Mouse (Mus musculus): ENCODE measurements around the gene Ifrd2. TPM values are rescaled to one million over a fixed set of nuclear protein-coding genes. Genes with fewer than 3 reads are reported as not detected.
"Not testable (repeated sequence)": the region's sequence is repeated elsewhere in the genome, so short reads cannot be mapped to it uniquely, and the experiment has no call there.

Gene Ifrd2
- polyA plus RNA-seq, 1 experiment from 2014 or later = 59.7 TPM

DNA sequence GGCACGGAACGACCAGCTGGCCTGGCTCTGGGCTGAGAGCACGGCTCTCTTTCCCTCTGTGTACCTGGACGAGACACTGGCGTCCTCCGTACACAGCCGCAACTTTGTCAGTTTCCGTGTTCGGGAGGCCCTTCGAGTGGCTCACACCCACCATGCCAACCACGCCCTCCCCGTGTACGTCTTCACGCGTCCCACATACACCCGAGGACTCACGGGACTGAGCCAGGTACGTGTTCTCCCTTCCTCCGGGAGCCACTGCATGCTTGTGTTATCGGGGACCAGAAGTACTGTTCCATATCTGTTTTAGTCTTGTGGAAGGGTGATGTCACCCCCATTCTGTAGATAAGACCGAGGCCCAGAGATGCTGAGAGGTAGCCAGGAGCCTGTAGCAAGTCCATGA is 16.6 kb upstream of the Ifrd2 start:
- 94% methylated on average over 21 of the region's 21 CpGs for WGBS
- peaks cover 58% of the 10 kb centered on the region for H3K4me1 ChIP-seq

DNA sequence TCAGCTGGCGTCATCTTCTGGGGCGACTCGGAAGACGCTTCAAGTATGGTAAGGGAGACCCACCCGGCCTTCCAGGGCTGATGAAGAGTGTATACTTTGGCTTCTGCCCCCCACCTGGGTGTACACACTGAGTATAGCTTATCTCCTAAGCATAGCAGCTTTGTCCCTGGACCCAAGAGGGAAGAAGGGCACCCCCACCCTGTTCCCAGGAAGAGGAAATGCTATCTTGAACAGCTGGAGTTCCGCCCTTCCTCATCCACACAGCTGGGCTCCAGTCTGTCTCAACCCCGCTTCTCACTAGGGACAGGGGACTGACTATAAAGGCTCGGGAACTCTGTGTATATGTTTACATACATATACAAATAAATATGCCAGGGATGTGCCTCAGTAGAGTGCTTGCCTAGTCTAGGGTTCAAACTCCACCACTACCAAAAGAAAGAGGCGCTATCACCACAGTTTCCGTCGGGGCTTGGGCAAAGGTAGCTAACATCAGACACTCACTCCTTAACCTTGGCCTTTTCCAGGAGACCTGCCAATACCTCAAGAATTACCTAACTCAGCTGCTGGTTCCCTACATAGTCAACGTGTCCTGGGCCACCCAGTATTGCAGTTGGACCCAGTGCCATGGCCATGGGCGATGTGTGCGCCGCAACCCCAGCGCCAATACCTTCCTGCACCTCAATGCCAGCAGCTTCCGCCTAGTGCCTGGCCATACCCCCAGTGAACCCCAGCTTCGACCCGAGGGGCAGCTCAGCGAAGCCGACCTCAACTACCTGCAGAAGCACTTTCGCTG is 15.7 kb upstream of the Ifrd2 start:
- peak overlapping the region; percentile 79 for H3K4me3 ChIP-seq
- H3K27me3 ChIP-seq (replicated peaks; ENCODE audit: low read depth, poor library complexity, severe bottlenecking) = no peaks in the 10 kb centered on the region
- H3K27ac ChIP-seq (replicated peaks) = no peak overlapping the region
- 93% methylated on average over 22 of the region's 22 CpGs for WGBS
- H3K36me3 ChIP-seq (replicated peaks) = peaks cover 54% of the 10 kb centered on the region
- DNase-seq (ENCODE audit: low spot score) = no peak
- no peaks in the 10 kb centered on the region for H3K9me3 ChIP-seq
- H3K4me1 ChIP-seq = peaks cover 58% of the 10 kb centered on the region

More for the DNA sequence above, 16.6 kb upstream of the Ifrd2 start:
- Histone ChIP-seq H3K27ac (replicated peaks) (peak overlapping the region; percentile 95; the same call in 1 of the 2 replicates), H3K27me3 (replicated peaks; ENCODE audit: low read depth, poor library complexity, severe bottlenecking) (no peaks in the 10 kb centered on the region), H3K9me3 (no peaks in the 10 kb centered on the region), H3K36me3 (replicated peaks) (peaks cover 62% of the 10 kb centered on the region), H3K4me3 (peak overlapping the region; percentile 79)
- no peak for DNase-seq (ENCODE audit: low spot score)

DNA sequence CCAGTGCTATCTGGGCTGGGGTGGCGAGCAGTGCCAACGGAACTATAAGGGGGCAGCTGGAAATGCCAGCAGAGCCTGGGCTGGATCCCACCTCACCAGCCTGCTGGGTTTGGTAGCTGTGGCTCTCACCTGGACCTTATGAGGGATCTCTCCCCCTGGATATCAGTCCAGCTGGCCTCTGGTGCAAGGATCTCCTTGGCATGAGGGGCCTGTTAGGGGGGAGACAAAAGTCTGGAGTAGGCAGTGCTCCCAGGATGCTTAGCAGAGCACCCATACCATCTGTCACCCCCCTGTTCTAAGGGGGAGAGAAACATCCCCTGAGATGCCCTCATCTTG is 15.1 kb upstream of the Ifrd2 start:
- Histone ChIP-seq H3K4me3 (peak overlapping the region; percentile 79; the same call in 1 of the 2 replicates), H3K27me3 (replicated peaks; ENCODE audit: low read depth, poor library complexity, severe bottlenecking) (no peaks in the 10 kb centered on the region), H3K4me1 (peaks cover 58% of the 10 kb centered on the region), H3K27ac (replicated peaks) (no peak overlapping the region), H3K36me3 (replicated peaks) (peaks cover 54% of the 10 kb centered on the region), H3K9me3 (no peaks in the 10 kb centered on the region)
- DNase-seq (ENCODE audit: low spot score) = no peak
- WGBS = 92% methylated on average over 2 of the region's 2 CpGs

DNA sequence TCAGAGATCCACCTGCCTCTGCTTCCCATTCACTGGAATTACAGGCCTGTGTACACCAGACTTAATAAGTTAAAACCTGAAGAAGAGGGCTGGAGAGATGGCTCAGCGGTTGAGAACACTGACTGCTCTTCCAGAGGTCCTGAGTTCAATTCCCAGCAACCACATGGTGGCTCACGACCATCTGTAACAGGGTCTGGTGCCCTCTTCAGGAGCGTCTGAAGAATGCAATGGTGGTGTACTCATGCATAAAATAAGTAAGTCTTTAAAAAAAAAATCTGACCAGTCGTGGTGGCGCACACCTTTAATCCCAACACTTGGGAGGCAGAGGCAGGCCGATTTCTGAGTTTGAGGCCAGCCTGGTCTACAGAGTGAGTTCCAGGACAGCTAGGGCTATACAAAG is 13.7 kb upstream of the Ifrd2 start:
- not testable (repeated sequence) for H3K27ac ChIP-seq (replicated peaks); H3K9me3 ChIP-seq; H3K27me3 ChIP-seq (replicated peaks; ENCODE audit: low read depth, poor library complexity, severe bottlenecking); H3K4me3 ChIP-seq; DNase-seq (ENCODE audit: low spot score)
- Histone ChIP-seq H3K4me1 (peaks cover 61% of the 10 kb centered on the region), H3K36me3 (replicated peaks) (peaks cover 54% of the 10 kb centered on the region)
- 81% methylated on average over 6 of the region's 6 CpGs for WGBS

DNA sequence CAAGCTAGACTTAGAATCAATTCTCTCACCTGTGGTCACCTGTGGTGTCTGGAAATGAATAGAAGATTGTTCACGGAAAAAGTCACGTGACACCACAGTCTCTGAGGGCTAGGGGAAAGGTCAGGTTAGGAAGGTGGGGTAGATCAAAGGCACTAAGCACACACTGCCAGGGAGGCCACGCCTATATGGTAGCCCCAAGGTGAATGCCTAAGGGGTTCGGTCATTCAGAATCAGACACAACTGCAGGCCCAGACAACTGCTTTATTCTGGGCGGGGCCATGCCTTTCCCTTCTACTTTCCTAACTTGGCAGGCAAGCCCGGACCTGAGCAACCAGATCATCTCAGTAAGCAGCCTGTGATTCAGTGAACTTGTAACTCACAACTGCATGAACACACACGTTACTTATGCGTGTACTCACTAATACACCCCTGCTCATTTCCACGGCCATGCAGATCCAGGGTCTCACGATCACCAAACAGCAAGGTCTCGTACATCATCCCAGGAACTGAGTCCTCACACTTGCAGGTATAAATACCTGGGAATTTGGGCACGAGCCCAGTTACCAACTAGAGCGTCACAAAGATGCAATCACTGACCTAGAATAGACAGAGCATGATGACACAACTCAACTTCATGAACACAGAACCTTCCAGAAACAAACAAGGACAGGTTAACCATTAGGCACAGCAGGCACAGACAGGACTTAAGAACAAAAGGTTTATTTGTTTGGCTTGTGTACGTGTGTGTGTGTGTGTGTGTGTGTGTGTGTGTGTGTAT is 11.7 kb upstream of the Ifrd2 start:
- Histone ChIP-seq H3K27ac (replicated peaks) (peak overlapping the region; percentile 86), H3K36me3 (replicated peaks) (peaks cover 50% of the 10 kb centered on the region), H3K9me3 (no peaks in the 10 kb centered on the region), H3K4me3 (peak overlapping the region; percentile 59), H3K27me3 (replicated peaks; ENCODE audit: low read depth, poor library complexity, severe bottlenecking) (no peaks in the 10 kb centered on the region), H3K4me1 (peaks cover 70% of the 10 kb centered on the region)
- 79% methylated on average over 14 of the region's 14 CpGs for WGBS
- DNase-seq (ENCODE audit: low spot score) = peak; percentile 58

DNA sequence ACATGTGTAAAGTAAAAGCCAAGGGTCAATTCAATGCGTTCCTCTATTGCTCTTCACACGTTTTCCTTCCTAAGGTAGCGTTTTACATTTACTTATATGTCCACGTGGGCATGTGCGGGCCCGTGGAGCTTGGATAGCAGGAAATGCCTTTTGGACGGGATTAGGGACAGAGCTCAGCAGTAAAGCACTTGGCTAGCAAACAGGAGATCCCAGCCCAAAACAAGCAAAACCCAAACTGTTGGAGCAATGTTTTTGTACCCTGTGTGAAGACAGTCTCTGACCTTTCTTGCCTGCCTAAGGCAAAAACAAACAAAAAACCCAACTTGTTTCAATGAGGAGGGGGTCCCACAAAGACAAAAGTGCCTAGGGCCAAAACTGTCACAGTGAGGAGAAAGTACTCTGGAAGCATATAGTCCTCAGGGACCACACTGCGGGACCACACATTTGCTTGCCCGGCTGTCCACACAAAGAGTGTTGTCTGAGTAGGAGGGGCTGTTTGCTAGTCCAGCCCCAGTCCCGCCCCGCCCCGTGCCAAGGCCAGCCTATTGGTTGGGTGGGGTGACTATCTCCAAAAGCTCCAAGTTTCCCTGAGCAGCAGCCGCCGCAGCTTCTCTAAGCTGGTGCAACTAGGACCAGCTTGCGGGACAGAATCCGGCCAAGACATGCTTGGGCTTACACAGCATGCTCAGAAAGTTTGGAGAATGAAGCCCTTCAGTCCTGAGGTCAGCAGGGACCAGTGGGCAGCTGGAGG is 10.9 kb upstream of the Ifrd2 start, which contains the start of gene Hyal1:
Gene Hyal1, plus strand, starts transcription at position 571 of the 751 bp plus-strand sequence.
- Histone ChIP-seq H3K36me3 (replicated peaks) (peaks cover 42% of the 10 kb centered on the region), H3K4me1 (peaks cover 70% of the 10 kb centered on the region), H3K4me3 (peak within 1 kb of the TSS; percentile 59), H3K9me3 (no peaks in the 10 kb centered on the region), H3K27me3 (replicated peaks; ENCODE audit: low read depth, poor library complexity, severe bottlenecking) (no peaks in the 10 kb centered on the region), H3K27ac (replicated peaks) (peak within 1 kb of the TSS; percentile 86)
- WGBS = 22% methylated on average over 16 of the region's 16 CpGs
- peak; percentile 92 for DNase-seq (ENCODE audit: low spot score)

DNA sequence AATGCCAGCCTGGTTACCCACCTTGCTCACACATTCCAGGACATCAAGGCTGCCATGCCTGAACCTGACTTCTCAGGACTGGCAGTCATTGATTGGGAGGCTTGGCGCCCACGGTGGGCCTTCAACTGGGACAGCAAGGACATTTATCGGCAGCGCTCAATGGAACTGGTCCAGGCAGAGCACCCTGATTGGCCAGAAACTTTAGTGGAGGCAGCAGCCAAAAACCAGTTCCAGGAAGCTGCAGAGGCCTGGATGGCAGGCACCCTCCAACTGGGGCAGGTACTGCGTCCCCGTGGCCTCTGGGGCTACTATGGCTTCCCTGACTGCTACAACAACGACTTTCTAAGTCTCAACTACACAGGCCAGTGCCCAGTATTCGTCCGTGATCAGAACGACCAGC is 9.6 kb upstream of the Ifrd2 start:
- Histone ChIP-seq H3K4me3 (peak overlapping the region; percentile 59), H3K27ac (replicated peaks) (no peak overlapping the region), H3K27me3 (replicated peaks; ENCODE audit: low read depth, poor library complexity, severe bottlenecking) (no peaks in the 10 kb centered on the region), H3K9me3 (no peaks in the 10 kb centered on the region), H3K4me1 (peaks cover 75% of the 10 kb centered on the region), H3K36me3 (replicated peaks) (peaks cover 35% of the 10 kb centered on the region)
- DNase-seq (ENCODE audit: low spot score) = no peak
- WGBS = 95% methylated on average over 10 of the region's 10 CpGs

DNA sequence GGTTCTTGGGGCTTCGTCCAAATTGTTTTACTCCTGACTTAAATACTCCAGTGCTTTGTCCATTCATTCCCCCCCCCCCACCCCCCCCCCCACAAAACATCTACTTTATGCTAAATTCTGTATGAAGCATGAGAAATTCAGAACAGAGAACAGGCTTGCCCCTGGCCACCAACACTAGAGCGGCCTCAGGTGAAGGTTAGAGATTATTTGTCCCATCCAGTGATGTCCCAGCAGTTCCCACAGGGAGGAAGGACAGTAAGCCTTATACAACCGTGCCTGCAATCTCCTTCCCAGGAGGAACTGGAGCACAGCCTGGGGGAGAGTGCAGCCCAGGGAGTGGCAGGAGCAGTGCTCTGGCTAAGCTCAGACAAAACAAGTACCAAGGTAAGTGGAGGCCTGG is 8.9 kb upstream of the Ifrd2 start, which contains the start of gene Naa80:
Gene Naa80, plus strand, starts transcription at position 301 of the 400 bp plus-strand sequence.
- peaks cover 75% of the 10 kb centered on the region for H3K4me1 ChIP-seq

DNA sequence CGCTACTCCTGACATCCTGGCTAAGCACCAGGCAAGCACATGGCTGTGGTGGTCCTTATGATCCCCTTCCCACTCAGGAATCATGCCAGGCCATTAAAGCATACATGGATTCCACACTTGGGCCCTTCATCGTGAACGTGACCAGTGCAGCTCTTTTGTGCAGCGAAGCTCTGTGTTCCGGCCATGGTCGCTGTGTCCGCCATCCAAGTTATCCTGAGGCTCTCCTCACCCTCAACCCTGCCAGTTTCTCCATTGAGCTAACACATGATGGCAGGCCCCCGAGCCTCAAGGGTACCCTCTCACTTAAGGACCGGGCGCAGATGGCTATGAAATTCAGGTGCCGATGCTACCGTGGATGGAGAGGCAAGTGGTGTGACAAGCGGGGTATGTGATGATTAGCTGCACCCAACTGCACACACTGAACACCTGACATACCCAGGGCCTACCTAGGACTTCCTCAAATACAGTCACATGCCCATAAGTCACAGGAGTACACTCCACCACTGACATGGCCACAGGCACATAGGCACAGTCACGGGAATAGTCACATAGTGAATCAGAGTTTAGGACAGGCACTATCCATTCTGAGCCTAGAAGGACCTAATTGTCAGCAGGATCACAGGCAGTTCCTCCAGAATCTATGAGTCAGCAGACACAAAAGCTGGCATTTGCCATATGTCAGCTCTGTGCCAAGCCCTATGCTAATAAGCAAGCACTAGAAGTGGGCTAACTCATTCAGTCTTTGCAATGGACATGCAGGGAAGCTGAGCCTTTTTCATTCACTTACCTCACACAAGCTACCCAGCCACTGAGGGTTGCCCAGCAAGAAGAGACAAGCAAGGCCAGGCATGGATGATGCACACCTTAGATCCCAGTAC is 8.2 kb upstream of the Ifrd2 start:
- 92% methylated on average over 14 of the region's 14 CpGs for WGBS
- H3K4me1 ChIP-seq = peaks cover 75% of the 10 kb centered on the region
- H3K27me3 ChIP-seq (replicated peaks; ENCODE audit: low read depth, poor library complexity, severe bottlenecking) = no peaks in the 10 kb centered on the region
- peak overlapping the region; percentile 77; the same call in 1 of the 2 replicates for H3K4me3 ChIP-seq
- no peaks in the 10 kb centered on the region for H3K9me3 ChIP-seq
- peak overlapping the region; percentile 93; the same call in 1 of the 2 replicates for H3K27ac ChIP-seq (replicated peaks)
- H3K36me3 ChIP-seq (replicated peaks) = peaks cover 34% of the 10 kb centered on the region
- DNase-seq (ENCODE audit: low spot score) = no peak

More for the DNA sequence above, 8.9 kb upstream of the Ifrd2 start, which contains the start of gene Naa80:
- Histone ChIP-seq H3K27ac (replicated peaks) (peak within 1 kb of the TSS; percentile 93; the same call in 1 of the 2 replicates), H3K27me3 (replicated peaks; ENCODE audit: low read depth, poor library complexity, severe bottlenecking) (no peaks in the 10 kb centered on the region), H3K9me3 (no peaks in the 10 kb centered on the region), H3K36me3 (replicated peaks) (peaks cover 35% of the 10 kb centered on the region), H3K4me3 (peak within 1 kb of the TSS; percentile 77)
- no peak for DNase-seq (ENCODE audit: low spot score)
- 75% methylated on average over 3 of the region's 3 CpGs for WGBS

DNA sequence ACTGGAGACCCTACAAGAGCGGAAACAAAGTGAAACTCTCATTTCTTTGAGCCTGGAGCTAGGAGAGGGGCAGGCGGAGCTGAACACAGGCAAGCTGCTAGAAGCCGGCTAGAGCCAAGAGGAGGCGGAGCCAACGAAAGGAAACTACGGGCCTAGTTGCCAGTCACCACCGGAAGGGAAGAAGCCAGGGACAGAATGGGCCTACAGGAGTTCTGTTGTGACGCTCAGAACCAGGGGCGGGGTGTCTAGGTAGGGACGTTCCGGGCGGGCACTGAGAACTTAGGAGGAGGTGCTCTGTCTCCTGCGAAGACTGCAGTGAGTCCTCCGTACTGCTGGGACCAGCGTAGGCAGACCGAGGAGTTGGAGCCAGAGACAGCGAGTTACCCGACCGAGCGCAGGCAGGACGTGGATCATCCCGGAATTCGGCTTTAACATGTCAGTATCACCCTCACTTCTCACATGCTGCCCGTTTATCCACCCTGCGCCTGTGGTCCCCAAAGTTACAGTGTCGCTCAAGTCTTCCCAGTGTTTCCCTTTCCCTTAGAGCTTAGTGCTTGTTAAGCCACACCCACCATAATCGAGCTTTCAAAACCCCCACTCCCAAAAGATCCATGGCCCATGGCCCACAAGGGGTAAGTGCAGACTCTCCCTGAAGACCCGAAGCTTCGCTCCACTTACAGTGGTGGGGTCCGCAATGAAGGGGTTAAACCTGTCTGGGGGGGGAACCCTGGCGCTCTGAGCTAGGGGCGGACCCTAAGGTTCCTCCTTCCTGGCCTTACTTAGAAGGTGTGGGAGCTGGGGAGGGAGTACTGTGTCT is 6.7 kb upstream of the Ifrd2 start, which contains the start of gene Hyal3:
Gene Hyal3, plus strand, starts transcription at position 318 of the 817 bp plus-strand sequence.
- H3K4me1 ChIP-seq = peaks cover 70% of the 10 kb centered on the region

DNA sequence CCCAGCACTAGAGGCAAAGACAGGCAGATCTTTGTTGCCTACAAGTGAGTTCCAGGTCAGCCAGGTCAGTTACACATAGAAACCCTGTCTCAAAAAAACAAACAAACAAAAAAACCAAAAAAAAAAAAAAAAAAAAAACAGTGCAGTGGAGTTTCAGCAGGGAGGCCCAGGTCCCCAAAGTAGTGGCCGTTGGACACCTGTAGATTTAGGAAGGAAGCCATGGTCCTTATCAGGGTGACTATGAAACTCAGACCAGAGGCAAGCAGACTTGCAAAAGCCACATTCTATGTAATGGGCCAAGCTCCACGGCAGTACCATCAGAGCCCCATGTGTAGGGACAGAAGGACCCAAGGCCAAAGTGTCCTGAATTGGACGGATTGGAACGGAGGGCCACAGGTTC is 5.9 kb upstream of the Ifrd2 start:
- Histone ChIP-seq H3K9me3 (no peaks in the 10 kb centered on the region), H3K4me3 (peak overlapping the region; percentile 77), H3K4me1 (peaks cover 62% of the 10 kb centered on the region), H3K36me3 (replicated peaks) (peaks cover 28% of the 10 kb centered on the region), H3K27me3 (replicated peaks; ENCODE audit: low read depth, poor library complexity, severe bottlenecking) (no peaks in the 10 kb centered on the region), H3K27ac (replicated peaks) (peak overlapping the region; percentile 93)
- no peak for DNase-seq (ENCODE audit: low spot score)
- WGBS = 74% methylated on average over 4 of the region's 4 CpGs

More for the DNA sequence above, 6.7 kb upstream of the Ifrd2 start, which contains the start of gene Hyal3:
- peaks cover 28% of the 10 kb centered on the region for H3K36me3 ChIP-seq (replicated peaks)
- H3K27ac ChIP-seq (replicated peaks) = peak within 1 kb of the TSS; percentile 93
- peak within 1 kb of the TSS; percentile 77 for H3K4me3 ChIP-seq
- no peaks in the 10 kb centered on the region for H3K27me3 ChIP-seq (replicated peaks; ENCODE audit: low read depth, poor library complexity, severe bottlenecking)
- no peaks in the 10 kb centered on the region for H3K9me3 ChIP-seq
- DNase-seq (ENCODE audit: low spot score) = peak; percentile 86
- under 1% methylated on average over 32 of the region's 32 CpGs for WGBS
